Mouse (Mus musculus): ENCODE measurements at regions not wholly inside any gene's neighbourhood (a gene's known extent, or its start where the extent isn't known, plus 50 kb on each side); places are given as distances from the start of the nearest gene placed in this dataset.

DNA sequence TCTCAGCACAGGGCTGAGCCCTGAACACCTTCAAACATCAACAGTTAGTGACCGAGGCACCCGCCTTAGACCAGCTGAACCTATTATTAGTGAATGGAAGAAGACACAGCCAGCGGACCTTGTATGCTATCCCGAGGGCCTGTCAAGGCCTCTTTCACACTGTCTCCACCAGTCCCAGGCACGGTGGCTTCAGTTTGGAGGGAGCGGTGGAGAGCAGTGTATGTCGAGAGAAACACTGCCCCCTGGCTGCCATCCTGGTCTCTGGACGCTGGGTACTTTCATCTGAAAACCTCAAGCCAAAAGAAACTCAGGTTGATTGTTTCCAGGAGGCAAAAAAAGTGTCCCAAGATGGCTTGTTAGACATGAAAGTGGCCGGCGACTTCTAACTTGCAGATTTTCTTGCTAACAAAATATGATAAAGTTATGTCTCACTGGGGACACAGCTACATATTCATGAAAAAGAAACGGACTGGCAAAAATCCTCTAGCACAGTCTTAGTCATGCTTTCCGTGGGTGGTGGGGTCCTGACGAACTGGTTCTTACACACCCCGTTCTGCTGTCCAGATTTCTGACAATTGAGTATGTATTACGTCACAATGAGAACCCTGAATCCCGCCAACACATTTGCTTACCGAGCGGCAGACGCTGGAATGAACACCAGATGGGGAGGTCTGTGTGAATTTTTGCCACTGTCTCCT is 57.2 kb upstream of the Igfbp7 start:
- TF ChIP-seq CTCF (IDR thresholded peaks at IDR 0.05; ENCODE audit: control insufficient read depth, insufficient read depth, insufficient replicate concordance, low read depth, low read length): peak; percentile 62; the same call in 1 of the 2 replicates
- no peak; the same call in 1 of the 2 replicates for TF ChIP-seq POLR2A (IDR thresholded peaks at IDR 0.05; ENCODE audit: control insufficient read depth, low read depth, low read length)
